Mouse (Mus musculus) spleen, postnatal 0 days (tissue): ENCODE data around the gene Cys1. TPM values are rescaled to one million over a fixed set of nuclear protein-coding genes. Genes with fewer than 3 reads are reported as not detected.

Source experiments
- polyA plus RNA-seq: library from polyadenylated mRNA; unstranded; fragments of >200 nt; fragmentation: Nextera tagmentation; extraction: Ambion mirVana; gene quantifications from 2 replicates; pipeline ENCODE4 v1.2.1, GENCODE M21; 2015

The Cys1 gene
- 0.38 and 0.49 TPM in 2 replicates for polyA plus RNA-seq

DNA sequence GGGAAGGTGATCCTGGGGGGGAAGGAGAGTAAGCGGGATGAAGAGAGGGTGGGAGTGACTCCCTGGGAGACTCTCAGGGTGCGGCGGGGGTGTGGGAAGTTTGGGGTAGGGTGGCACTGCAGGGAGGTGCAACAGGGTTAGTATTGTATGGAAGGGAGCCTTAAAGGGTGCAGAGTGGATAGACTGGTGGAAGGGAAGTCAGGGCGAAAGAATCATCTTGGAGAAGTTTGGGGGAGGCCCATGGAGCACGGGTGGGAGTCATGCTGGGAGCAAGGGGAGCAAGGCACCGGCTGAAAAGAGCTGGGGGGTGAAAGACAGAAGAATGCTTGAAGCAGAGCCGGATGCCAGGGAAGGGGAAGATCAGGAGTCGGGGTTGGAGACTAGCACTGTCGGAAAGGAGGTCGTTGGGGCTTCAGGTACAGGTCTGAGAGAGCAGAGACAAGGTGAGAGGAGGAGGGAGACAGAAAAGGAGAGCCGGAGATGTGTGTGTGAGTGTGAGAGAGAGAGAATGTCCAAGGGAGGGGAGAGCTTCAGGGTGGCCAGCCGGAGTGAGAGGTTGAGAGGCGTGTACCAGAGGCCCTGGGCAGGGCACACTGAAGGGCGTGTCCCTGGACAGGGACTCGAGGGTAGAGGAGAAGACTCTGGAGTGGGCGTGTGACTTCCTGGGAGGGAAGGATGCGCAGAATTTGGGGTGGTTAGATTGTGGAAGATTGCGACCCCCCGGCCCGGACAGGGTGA lies at the start of gene Cys1:
Gene Cys1, minus strand, starts transcription at position 528 of the 738 bp plus-strand sequence.

DNA sequence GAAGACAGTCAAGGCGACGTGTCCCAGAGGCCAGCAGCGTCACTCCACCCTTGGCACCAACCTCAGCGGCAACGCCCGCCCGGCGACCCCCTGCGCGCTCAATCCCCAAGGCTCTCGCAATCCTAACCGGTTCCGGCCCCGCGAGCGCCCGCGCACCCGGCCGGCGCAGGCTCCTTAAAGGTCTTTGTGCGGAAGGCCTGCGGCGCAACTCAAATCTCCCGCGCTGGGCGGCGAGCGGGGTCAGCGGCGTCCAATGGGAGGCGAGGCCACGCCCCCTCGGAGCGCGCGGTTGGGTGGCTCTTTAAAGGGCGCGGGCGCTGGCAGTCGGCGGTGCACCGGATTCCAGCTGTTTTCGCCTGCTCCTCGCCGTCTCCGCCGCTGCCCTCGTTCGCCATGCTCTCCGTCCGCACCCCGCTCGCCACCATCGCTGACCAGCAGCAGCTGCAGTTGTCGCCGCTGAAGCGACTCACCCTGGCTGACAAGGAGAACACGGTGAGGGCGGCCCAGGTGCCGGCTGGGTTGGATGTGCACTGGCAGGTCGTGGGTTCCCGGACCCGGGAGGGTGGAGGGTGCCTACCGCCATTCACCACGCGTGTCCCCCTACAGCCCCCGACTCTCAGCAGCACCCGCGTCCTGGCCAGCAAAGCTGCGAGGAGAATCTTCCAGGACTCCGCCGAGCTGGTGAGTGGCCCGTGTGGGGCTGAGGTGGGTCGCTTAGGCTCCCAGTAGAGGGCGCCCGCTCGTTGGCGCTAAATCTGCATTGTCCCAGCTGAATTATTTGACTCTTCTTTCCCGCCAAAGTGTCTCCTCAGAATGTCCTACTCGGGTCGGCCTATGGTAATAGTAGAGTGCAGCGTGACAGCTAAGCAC lies 26.6 kb upstream of the Cys1 start, which contains the start of gene Rrm2:
Gene Rrm2, plus strand, starts transcription at position 288 of the 870 bp plus-strand sequence.

DNA sequence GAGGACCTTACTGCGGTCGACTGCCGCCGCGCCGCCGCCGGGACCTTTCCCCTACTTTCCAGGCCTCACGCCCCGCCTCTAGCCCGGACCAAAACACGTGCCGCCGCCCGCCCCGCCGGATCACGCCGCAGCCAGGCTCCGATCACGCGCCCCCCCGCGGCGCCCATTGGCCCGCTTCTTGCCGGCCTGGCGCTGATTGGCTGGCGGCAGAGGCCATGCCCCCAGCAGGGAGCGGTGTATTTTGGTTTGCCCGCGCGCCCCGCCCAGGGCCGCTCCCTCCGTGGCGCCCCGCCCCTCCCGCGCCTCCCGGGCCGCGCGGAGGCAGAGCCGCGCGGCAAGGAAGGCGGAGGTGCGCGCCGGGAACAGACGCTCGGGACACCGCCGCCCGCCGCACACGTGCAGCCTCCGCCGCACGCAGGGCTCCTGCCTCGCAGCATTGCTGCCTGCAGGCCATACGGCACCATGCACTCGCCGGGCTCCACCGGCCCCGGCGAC lies 30.5 kb downstream of the Cys1 start, which contains the start of gene Klf11:
Gene Klf11, plus strand, starts transcription at position 212 of the 495 bp plus-strand sequence.

Other genes with a start within 250 kb of the Cys1 start
- gene Taf1b, start 183.5 kb downstream of the Cys1 start, polyA plus RNA-seq = 14.2 and 16.9 TPM in 2 replicates
- 0.13 and 0.16 TPM in 2 replicates for gene Grhl1, start 109.5 kb downstream of the Cys1 start, polyA plus RNA-seq
- gene Klf11, start 30.5 kb downstream of the Cys1 start, polyA plus RNA-seq = 10.9 and 12.3 TPM in 2 replicates
- 506 and 691 TPM in 2 replicates for gene Rrm2, start 26.4 kb upstream of the Cys1 start, polyA plus RNA-seq
- 10.9 and 13.2 TPM in 2 replicates for gene Mboat2, start 149.1 kb upstream of the Cys1 start, polyA plus RNA-seq